Mouse (Mus musculus): ENCODE data around the gene Tcaf3. TPM values are rescaled to one million over a fixed set of nuclear protein-coding genes. Genes with fewer than 3 reads are reported as not detected.

The Tcaf3 gene
- polyA plus RNA-seq, 1 experiment = not detected

GRCm38 (mm10) chr6:42544846-42545245, 52.6 kb downstream of the Tcaf3 start:
- H3K4me3 ChIP-seq (ENCODE audit: control insufficient read depth, low read depth, low read length) = no peak overlapping the region
- H3K27ac ChIP-seq (ENCODE audit: control insufficient read depth, insufficient read depth, low read depth, low read length) = no peak overlapping the region

GRCm38 (mm10) chr6:42542036-42543031, 55.2 kb downstream of the Tcaf3 start:
- H3K27ac ChIP-seq (ENCODE audit: control insufficient read depth, insufficient read depth, low read depth, low read length) = no peak overlapping the region
- H3K4me3 ChIP-seq (ENCODE audit: control insufficient read depth, low read depth, low read length) = no peak overlapping the region
- peaks cover 2% of the 10 kb centered on the region; the same call in 1 of the 2 replicates for H3K4me1 ChIP-seq (ENCODE audit: control insufficient read depth, insufficient read depth, low read length)
- H3K36me3 ChIP-seq (ENCODE audit: control insufficient read depth, insufficient read depth, low read length) = no peaks in the 10 kb centered on the region
- TF ChIP-seq POLR2A (IDR thresholded peaks at IDR 0.05; ENCODE audit: control insufficient read depth, low read depth, low read length) = no peak
- TF ChIP-seq CTCF (IDR thresholded peaks at IDR 0.05; ENCODE audit: control insufficient read depth, insufficient read depth, insufficient replicate concordance, low read depth, low read length) = no peak
- H3K27me3 ChIP-seq (ENCODE audit: control insufficient read depth, insufficient read depth, low read length) = no peaks in the 10 kb centered on the region

More at GRCm38 (mm10) chr6:42544846-42545245, 52.6 kb downstream of the Tcaf3 start:
- Histone ChIP-seq H3K36me3 (ENCODE audit: control insufficient read depth, insufficient read depth, low read length) (no peaks in the 10 kb centered on the region), H3K27me3 (ENCODE audit: control insufficient read depth, insufficient read depth, low read length) (no peaks in the 10 kb centered on the region), H3K4me1 (ENCODE audit: control insufficient read depth, insufficient read depth, low read length) (no peaks in the 10 kb centered on the region)
- no peak for TF ChIP-seq POLR2A (IDR thresholded peaks at IDR 0.05; ENCODE audit: control insufficient read depth, low read depth, low read length)
- no peak for TF ChIP-seq CTCF (IDR thresholded peaks at IDR 0.05; ENCODE audit: control insufficient read depth, insufficient read depth, insufficient replicate concordance, low read depth, low read length)

- TF ChIP-seq POLR2A (IDR thresholded peaks at IDR 0.05; ENCODE audit: control insufficient read depth, low read depth, low read length) (no peak), CTCF (IDR thresholded peaks at IDR 0.05; ENCODE audit: control insufficient read depth, insufficient read depth, insufficient replicate concordance, low read depth, low read length) (no peak)
- H3K27ac ChIP-seq (ENCODE audit: control insufficient read depth, insufficient read depth, low read depth, low read length) = no peak overlapping the region
Measured at GRCm38 (mm10) chr6:42540681-42541080, 56.8 kb downstream of the Tcaf3 start.

GRCm38 (mm10) chr6:42539711-42540110, 57.8 kb downstream of the Tcaf3 start:
- Histone ChIP-seq H3K36me3 (ENCODE audit: control insufficient read depth, insufficient read depth, low read length) (no peaks in the 10 kb centered on the region), H3K4me1 (ENCODE audit: control insufficient read depth, insufficient read depth, low read length) (peaks cover 2% of the 10 kb centered on the region; the same call in 1 of the 2 replicates), H3K27me3 (ENCODE audit: control insufficient read depth, insufficient read depth, low read length) (no peaks in the 10 kb centered on the region), H3K4me3 (ENCODE audit: control insufficient read depth, low read depth, low read length) (no peak overlapping the region), H3K27ac (ENCODE audit: control insufficient read depth, insufficient read depth, low read depth, low read length) (no peak overlapping the region)
- TF ChIP-seq CTCF (IDR thresholded peaks at IDR 0.05; ENCODE audit: control insufficient read depth, insufficient read depth, insufficient replicate concordance, low read depth, low read length) (no peak), POLR2A (IDR thresholded peaks at IDR 0.05; ENCODE audit: control insufficient read depth, low read depth, low read length) (no peak)

More at GRCm38 (mm10) chr6:42540681-42541080, 56.8 kb downstream of the Tcaf3 start:
- Histone ChIP-seq H3K36me3 (ENCODE audit: control insufficient read depth, insufficient read depth, low read length) (no peaks in the 10 kb centered on the region), H3K4me3 (ENCODE audit: control insufficient read depth, low read depth, low read length) (no peak overlapping the region), H3K4me1 (ENCODE audit: control insufficient read depth, insufficient read depth, low read length) (peaks cover 2% of the 10 kb centered on the region; the same call in 1 of the 2 replicates), H3K27me3 (ENCODE audit: control insufficient read depth, insufficient read depth, low read length) (no peaks in the 10 kb centered on the region)

Other genes with a start within 250 kb of the Tcaf3 start
- 35.2 and 40.1 TPM in 2 replicates for gene Zyx, start 248.1 kb downstream of the Tcaf3 start, polyA plus RNA-seq (2012; rRNA removed)
- gene Epha1, start 224.4 kb downstream of the Tcaf3 start, polyA plus RNA-seq (2012; rRNA removed) = 0.30 and 0.76 TPM in 2 replicates
- gene Tas2r143, start 197.5 kb downstream of the Tcaf3 start, polyA plus RNA-seq (2012; rRNA removed) = not detected in 2 replicates
- not detected in 2 replicates for gene Tas2r135, start 192.3 kb downstream of the Tcaf3 start, polyA plus RNA-seq (2012; rRNA removed)
- gene Tas2r126, start 163.2 kb downstream of the Tcaf3 start, polyA plus RNA-seq (2012; rRNA removed) = not detected in 2 replicates
- gene Olfr458, start 132.5 kb downstream of the Tcaf3 start, polyA plus RNA-seq (2012; rRNA removed) = 0.16 TPM in 1 of 2 replicates, not detected in the other
- gene Olfr457, start 121.4 kb downstream of the Tcaf3 start, polyA plus RNA-seq (2012; rRNA removed) = not detected in 2 replicates
- gene Olfr456, start 110.5 kb downstream of the Tcaf3 start, polyA plus RNA-seq (2012; rRNA removed) = 0.20 and 0.42 TPM in 2 replicates
- 0.02 and 0.15 TPM in 2 replicates for gene Olfr455, start 50.1 kb downstream of the Tcaf3 start, polyA plus RNA-seq (2012; rRNA removed)
- gene Tcaf2, start 47.6 kb upstream of the Tcaf3 start, polyA plus RNA-seq (2012; rRNA removed) = 0.29 and 0.43 TPM in 2 replicates
- 2.2 and 2.6 TPM in 2 replicates for gene Tcaf1, start 112.4 kb upstream of the Tcaf3 start, polyA plus RNA-seq (2012; rRNA removed)
- gene Olfr453, start 141.7 kb upstream of the Tcaf3 start, polyA plus RNA-seq (2012; rRNA removed) = not detected in 2 replicates
- not detected in 2 replicates for gene Olfr38, start 158.7 kb upstream of the Tcaf3 start, polyA plus RNA-seq (2012; rRNA removed)
- not detected in 2 replicates for gene Olfr452, start 187.4 kb upstream of the Tcaf3 start, polyA plus RNA-seq (2012; rRNA removed)
- not detected in 2 replicates for gene Olfr450, start 214.2 kb upstream of the Tcaf3 start, polyA plus RNA-seq (2012; rRNA removed)
- gene Olfr449, start 236.7 kb upstream of the Tcaf3 start, polyA plus RNA-seq (2012; rRNA removed) = not detected in 2 replicates

Data from testis, adult 2 months (tissue).